Mouse (Mus musculus) cerebellum, adult 2 months (tissue): Measurements from ENCODE around the gene Ap2b1.

Experiments used
- CTCF ChIP-seq: fragments of 200-500 bp; IDR thresholded peaks from 2 replicates; pipeline ENCODE4 v1.5.1; 2011; ENCODE audit warnings: low read depth, mild to moderate bottlenecking, control low read depth, low read length, moderate library complexity, borderline replicate concordance; ENCODE audit not compliant: insufficient read depth
- POLR2A ChIP-seq: fragments of 200-500 bp; IDR thresholded peaks from 2 replicates; pipeline ENCODE4 v1.6.1; 2011; ENCODE audit warnings: low read length, control low read depth, borderline replicate concordance; ENCODE audit not compliant: insufficient read depth

DNA sequence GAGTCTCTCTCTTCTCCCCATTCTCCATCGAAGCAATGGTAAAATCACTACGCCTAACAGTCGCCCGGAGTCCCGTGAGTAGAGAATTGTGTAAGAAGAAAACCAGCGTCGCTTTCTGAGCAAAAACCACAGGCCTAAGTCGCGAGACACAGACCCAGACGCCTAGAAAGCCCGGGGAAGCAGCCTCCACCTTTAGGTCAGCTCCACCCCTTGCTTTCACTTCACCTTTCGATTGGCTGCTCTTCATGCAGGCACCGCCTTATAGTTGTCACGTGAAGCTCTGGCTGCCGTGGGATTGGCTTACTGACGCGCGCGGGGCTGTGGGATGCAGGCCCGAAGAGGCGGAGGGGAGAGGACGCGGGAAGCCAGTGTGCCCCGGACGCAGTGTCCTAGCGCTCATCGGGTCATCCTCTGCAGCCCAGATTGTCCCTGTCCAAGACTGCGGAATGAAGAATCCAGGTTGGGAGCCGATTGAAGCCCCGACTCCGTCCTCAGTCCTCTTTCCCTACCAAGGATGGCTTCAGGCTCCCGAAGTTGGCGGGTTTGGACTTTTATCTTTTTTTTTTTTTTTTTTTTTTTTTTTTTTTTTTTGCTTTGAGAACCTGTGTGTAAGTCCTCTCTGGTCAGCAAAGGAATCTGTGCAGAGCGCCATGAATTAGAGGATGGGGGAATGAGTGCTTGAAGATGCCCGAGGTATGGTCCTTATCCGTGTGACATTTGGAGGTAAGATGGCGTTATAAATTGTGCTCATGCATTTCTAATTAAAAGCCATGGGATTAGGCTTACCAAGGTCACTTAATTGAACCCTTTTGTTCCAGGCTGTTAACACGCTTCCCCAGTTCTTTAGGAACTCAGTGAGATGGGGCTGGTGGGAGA lies 7.2 kb upstream of the Ap2b1 start:
- peak; percentile 85 for TF ChIP-seq POLR2A
- TF ChIP-seq CTCF, result no peak
